Mouse (Mus musculus): ENCODE data around the gene Fap. TPM values are rescaled to one million over a fixed set of nuclear protein-coding genes. Genes with fewer than 3 reads are reported as not detected.
A peak's percentile ranks its signal among the peaks of the same experiment; 100 is the strongest.

Fap gene
- total RNA-seq (2015; ENCODE audit: low replicate concordance), result 2.2 and 16.3 TPM in 2 replicates
- total RNA-seq (2017; ENCODE audit: low replicate concordance), result 4.8 and 11.0 TPM in 2 replicates

GRCm38 (mm10) chr2:62573753-62574159, at the start of gene Fap:
Gene Fap, minus strand, starts transcription at chr2:62574075.
- ATAC-seq (replicated peaks; ENCODE audit: low FRiP score, poor library complexity, severe bottlenecking), result no peak

DNA sequence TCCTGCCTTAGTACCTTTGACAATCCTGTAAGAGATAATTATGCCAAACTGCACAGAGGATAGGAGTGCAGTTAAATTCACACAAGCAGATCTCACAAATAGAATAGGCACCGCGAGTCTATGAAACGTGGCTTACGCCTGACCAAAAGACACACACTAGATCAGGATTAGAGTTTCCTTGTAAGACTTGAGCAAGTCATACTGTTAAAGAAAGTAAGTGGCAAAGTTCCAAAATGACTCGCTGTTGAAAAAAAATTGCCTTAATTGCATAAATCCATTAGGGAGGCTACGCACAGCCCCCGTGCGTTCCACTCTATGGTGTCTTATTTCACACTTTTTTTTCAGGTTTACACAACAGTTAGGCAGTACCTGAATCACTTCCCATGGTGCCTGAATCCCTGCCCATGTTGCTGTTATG, 49.2 kb upstream of the Fap start:
- ATAC-seq (replicated peaks; ENCODE audit: low FRiP score, poor library complexity, severe bottlenecking), result no peak

DNA sequence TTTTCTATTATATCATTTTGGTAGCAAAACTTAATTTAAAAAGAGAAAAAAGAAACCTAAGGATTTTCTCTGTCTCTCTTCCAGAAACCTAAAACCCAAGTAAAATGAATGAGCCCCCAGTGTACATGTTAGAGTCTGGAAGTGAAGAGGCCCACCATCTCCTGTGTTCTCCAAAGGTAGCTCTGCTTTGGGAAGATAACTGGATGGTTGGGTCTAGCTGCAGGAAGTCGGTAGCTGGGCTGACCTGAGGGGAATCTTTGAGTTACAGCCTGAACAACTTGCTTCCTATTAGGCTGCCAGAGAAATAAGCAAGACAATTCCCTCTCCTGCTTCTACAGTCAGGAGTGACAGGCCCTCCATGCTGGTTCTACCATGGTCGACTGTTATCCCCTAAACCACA, 45.8 kb upstream of the Fap start:
- peak; percentile 64 for ATAC-seq (replicated peaks; ENCODE audit: low FRiP score, poor library complexity, severe bottlenecking)

DNA sequence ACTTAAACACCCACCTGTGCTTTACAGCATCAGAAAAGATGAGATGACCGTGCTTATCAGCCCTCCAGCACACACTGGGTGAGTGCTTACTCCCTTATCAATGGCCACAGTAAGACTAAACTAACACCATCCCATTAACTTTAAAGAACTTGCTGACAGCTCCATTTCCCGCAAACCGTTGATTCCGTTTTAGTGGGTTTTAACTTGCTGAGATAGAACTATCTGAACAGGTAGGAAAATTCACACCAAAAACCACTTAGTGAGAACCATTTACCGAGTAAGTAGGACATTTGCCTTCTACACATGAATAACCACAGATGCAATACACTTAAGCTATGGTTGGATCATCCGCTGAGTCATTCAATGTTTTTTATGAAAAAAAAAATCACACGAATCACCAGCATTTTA, 45.1 kb upstream of the Fap start:
- ATAC-seq (replicated peaks; ENCODE audit: low FRiP score, poor library complexity, severe bottlenecking), result peak; percentile 97

DNA sequence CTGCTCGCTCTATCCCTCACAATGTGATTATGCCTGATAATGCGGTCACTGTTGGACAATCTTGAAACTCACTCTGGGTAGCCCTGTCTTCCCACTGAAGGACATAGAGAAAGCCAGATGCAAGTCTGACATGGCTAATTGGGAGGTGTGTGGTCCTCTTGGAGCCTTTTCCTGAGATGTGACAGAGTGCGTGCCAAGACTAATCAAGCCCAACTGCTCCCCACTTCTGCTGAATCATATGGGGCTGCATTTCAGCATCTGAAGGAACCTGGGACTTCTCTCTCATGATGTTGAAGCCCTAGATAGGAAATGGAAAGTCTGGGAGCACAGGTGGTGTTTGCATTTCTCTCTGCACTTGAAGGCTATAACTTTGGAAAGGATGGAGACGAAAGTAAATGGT, 39.3 kb upstream of the Fap start:
- 0 out of 2 replicates have a peak, but pooled peaks have one; percentile 40 for ATAC-seq (replicated peaks; ENCODE audit: low FRiP score, poor library complexity, severe bottlenecking)

- no peak for ATAC-seq (replicated peaks; ENCODE audit: low FRiP score, poor library complexity, severe bottlenecking)
Measured at GRCm38 (mm10) chr2:62606205-62606604, 32.3 kb upstream of the Fap start.

DNA sequence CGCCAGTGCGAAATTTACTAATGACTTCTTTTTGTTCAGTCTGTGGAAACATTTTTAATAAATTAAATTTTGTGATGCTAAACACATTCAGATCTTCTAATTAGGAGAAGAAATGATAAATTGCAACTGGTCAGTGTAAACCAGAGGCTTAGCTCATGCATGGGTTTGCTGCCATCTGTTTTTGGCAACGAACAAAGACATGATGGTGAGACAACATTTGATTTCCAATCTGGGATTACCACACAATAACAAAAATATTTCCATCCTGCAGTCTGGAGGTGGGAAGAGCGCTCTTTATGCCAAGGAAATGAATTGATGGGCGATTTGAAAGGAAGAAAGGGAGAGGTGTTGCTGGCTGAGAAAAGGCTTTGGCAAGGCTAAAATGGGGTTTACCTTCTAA, 29.7 kb upstream of the Fap start:
- no peak for ATAC-seq (replicated peaks; ENCODE audit: low FRiP score, poor library complexity, severe bottlenecking)

DNA sequence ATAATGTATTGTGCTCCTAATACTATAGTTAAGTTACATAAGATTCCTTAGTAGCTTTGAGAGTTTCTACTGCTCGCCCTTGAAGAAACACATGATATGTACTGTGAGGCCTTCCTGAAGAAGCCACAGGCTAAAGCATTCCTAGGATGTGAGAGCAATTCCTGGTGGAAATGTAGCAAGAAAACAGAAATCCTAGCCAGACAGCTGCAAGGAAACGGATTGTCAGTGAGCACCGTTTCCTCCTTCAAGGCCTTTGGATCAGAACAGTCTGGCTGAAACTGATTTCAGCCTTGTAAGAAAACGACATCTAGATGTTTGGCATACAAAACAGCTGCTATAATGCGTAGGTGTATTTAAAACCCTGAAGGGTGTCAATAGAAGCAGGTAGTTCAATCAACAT, 22.7 kb upstream of the Fap start:
- no peak for ATAC-seq (replicated peaks; ENCODE audit: low FRiP score, poor library complexity, severe bottlenecking)

GRCm38 (mm10) chr2:62594491-62594890, 20.6 kb upstream of the Fap start:
- no peak for ATAC-seq (replicated peaks; ENCODE audit: low FRiP score, poor library complexity, severe bottlenecking)

- no peak for ATAC-seq (replicated peaks; ENCODE audit: low FRiP score, poor library complexity, severe bottlenecking)
Measured at GRCm38 (mm10) chr2:62591555-62591954, 17.7 kb upstream of the Fap start.

GRCm38 (mm10) chr2:62589333-62589732, 15.5 kb upstream of the Fap start:
- ATAC-seq (replicated peaks; ENCODE audit: low FRiP score, poor library complexity, severe bottlenecking), result peak; percentile 67

GRCm38 (mm10) chr2:62585769-62586168, 11.9 kb upstream of the Fap start:
- ATAC-seq (replicated peaks; ENCODE audit: low FRiP score, poor library complexity, severe bottlenecking), result no peak

DNA sequence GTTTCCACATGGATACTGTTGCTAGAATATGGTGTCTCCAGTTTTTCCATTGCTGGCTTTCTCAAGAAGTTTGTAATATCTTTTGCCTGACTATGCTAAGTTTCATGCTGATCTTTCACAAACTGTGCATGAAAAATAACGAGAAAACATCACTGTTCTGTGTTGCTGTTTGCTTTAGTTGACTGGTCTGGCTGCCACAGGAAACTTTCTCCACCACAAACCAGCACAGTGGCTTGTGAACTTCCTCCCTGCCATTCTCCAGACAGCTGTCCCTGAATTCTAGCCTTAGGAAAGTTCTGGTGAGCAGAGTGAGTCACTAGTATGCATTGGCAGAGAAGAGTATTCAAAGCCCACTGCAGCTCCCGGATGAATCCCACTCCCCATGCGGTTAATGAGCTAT, 1.1 kb upstream of the Fap start:
- no peak for ATAC-seq (replicated peaks; ENCODE audit: low FRiP score, poor library complexity, severe bottlenecking)

DNA sequence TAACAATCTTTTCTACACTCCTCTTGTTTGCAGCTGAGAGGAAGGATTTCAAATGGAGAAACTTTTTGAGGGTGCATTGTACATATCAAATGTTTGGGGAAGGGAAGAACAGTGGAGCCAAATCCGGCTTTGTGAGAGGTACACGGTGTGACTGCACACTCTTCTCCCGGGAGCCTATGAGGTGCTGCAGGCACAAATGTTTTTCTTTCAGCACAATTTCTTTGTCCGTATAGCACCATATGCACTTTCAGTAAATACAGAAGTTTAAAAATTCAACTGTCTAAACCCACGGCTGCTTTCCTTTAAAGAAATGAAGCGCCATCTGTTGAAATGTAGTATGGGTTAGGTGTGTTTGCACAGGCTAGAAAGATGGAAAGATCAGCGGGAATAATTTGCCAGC, 375 bp upstream of the Fap start:
- ATAC-seq (replicated peaks; ENCODE audit: low FRiP score, poor library complexity, severe bottlenecking), result no peak

DNA sequence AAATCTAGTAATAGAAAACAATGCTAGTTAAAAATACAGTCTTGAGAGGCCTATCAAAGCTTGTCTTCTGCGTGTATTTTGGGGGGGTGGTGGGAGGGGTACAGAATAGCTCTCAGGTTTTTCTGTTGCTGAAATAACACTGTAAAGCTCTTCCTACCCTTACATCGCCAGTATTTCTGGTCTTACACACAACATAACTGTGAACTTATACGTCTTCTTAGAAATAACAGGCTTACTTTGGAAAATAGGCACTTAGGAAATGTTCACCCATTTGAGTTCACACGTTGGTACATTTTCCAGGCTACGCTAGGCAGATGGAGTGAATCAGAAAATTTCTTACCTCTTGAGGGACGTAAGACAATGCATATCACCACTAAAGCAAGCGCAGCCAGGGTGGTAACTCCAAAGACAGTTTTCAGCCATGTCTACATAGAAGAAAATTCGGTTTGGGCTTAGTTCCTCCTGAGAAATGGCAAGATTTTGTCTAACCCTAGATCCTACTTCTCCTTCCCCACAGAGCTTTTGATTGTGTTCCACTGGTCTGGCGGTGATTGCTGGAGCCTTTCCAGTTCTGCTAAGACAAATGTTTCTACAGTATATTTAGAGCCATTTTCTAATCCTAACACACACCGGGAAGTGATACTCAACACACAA, 649 bp downstream of the Fap start:
- no peak for ATAC-seq (replicated peaks; ENCODE audit: low FRiP score, poor library complexity, severe bottlenecking)

DNA sequence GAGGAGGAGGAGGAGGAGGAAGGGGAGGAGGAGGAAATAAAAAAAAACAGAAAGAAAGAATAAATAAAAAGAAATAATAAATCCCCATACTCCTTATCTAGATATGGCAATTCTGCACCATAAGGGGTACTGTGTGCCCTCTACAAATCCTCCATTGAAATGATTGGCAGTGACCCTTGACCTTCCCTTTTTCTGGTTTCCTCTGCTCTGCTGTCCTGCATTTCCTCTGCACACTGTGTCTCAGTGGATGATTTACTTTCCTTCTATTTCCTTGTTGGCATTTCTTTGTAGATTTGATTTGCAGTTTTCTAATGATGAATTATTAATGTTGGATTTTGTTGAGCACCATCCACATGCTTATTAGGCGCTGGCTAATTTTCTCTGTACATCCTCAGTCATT, 9.2 kb downstream of the Fap start:
- no peak for ATAC-seq (replicated peaks; ENCODE audit: low FRiP score, poor library complexity, severe bottlenecking)

DNA sequence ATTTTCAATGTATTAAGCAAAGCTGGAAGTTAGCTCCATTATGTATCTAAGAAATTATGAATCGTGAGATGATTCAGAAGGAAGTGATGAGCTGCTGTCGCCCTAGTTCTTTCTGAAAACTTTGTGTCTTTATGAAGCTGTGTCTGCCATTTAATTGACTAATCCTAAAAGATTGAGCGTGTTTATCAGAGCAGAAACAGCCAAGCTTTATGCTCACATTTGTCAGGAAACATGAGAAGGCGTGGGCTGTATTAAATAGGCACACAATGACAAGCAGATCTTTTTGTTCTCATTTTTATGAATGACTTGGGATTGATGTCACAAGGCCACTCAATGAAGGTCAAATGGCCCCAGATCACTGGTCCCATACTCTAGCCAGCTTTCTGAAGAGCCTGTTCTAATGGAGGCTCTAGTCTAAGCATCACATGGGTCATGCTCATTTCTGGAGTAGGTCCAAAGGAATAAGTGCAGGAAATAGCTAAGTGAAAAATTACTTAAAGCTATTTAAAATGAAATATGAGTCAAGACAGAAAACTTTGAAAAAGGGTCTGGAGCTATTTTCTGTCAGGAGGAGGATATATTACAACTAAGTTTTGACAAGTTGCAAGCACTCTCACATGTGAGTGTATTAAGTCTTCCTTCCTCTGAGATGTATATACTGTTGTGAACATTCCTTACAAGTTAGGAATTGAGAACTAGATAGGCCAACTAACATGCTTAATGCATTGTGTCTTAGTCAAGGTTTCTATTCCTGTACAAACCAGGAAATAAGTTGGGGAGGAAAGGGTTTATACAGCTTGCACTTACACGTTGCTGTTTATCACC, 11.0 kb downstream of the Fap start:
- ATAC-seq (replicated peaks; ENCODE audit: low FRiP score, poor library complexity, severe bottlenecking), result no peak

GRCm38 (mm10) chr2:62557417-62557816, 16.5 kb downstream of the Fap start:
- ATAC-seq (replicated peaks; ENCODE audit: low FRiP score, poor library complexity, severe bottlenecking), result no peak

DNA sequence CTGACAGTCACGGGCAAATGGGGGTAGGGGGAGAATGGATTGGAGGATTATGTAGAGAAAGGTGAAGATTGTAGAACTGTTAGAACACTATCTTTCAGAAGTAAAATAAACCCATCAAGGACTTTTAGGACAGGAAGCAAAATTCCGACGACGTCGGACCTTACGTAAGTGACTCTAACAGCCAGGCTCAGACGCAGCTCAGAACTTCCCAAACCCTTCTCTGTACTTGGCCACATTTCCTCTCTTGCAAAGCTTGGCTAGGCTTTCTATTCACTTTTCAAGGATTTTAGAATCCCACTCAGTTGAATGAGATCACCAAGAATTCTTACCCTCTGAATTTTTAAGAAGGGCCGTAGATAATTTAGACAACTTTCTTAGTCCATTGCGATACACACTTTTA, 17.5 kb downstream of the Fap start:
- no peak for ATAC-seq (replicated peaks; ENCODE audit: low FRiP score, poor library complexity, severe bottlenecking)

DNA sequence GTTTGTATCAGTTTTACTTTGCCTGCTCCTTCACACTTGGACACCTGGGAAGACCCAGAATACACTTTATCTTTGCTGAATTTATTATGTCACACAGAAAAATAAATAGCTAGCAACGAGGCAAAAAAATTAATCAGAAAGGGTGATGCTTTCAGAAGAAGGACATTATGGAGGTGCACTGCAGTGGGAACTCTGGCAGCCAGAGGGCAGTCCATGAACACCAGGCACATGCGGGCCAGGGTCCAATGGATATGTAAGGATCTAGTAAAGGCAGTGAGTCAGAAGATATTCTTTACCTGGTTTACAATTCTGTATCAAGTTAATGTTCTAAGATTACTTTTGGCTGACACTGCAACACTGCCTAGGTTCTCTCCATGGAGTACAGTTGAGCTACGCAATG, 24.2 kb downstream of the Fap start:
- ATAC-seq (replicated peaks; ENCODE audit: low FRiP score, poor library complexity, severe bottlenecking), result no peak

DNA sequence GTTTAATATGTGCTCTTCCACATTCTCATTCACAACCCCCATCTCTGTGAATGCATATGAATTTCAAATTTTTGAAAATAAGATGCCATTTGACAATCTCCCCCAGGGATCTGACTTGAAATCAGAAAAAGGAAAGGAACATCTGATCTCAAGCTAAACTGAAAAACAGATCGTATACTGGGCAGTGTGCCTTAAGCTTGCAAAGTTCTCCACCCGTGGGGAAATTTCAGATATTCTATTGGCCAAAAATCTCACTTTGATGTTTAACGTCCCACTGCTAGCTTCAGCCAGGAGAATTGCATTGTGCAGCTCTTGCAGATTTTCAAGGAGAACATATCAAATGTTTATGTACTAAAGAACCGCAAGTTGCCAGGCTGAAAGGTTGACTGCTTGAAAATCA, 24.7 kb downstream of the Fap start:
- no peak for ATAC-seq (replicated peaks; ENCODE audit: low FRiP score, poor library complexity, severe bottlenecking)
